Mouse (Mus musculus): ENCODE results near the gene Il20ra.
"Not testable (repeated sequence)": the region's sequence is repeated elsewhere in the genome, so short reads cannot be mapped to it uniquely, and the experiment has no call there.

Il20ra gene

DNA sequence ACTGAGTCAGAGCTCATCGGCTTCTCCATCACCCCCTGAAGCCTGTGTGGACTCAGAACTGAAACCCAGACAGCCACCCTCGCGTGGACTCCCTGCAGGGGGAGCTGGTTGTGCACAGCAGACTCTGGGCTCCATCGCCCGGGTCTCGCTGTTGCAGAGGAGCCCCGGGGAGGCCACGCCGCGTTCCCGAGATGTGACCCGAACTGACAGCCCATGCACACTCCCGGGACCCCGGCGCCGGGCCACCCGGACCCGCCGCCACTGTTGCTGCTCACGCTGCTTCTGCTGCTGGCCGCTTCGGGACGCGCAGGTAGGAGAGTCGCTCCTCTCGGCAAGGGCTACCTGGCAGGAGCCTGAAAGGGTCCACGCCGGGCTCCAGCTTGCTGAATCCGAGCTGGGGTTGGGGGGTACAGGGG is at the start of gene Il20ra:
Il20ra (plus strand) TSS at position 150 of the 416 bp plus-strand sequence.
- DNase-seq (ENCODE audit: low spot score): peak; percentile 18

DNA sequence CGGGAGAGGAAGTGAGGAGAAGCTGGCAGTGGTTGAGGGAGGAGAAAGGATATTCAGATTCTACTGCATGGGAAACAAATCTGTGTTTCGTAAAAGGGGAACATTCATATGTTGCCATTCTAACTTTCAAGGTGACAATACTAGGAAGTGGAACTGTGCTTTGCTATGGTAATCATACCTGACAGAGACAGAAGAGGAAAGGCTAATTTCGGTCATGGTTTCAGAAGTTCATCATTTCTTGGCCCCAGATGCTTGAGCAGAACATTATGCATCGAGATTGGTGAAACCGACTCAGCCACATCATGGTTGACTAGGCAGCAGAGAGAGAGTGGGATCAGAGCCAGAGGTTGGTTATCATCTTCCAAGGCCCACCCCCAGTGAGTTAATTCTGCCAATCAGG is 43.4 kb upstream of the Il20ra start:
- DNase-seq (ENCODE audit: low spot score): no peak

DNA sequence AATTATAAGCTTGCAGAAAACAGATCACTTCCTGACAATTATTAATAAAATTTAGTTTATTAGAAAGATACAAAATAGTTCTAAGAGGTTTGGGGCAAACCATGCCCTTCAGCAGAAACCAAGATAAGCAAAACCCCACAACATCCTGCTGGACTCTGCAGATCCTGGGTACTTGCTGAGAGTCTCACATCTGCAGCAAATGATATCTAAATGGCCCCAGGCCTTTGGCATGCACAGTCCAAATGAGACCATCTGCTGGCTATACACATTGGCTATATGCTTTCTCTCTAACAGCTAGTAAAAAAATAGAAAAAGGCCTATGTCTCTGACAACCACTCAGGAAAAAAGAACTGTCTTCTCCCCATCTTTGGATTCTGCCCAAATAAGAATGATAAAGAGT is 40.4 kb upstream of the Il20ra start:
- DNase-seq (ENCODE audit: low spot score): no peak

DNA sequence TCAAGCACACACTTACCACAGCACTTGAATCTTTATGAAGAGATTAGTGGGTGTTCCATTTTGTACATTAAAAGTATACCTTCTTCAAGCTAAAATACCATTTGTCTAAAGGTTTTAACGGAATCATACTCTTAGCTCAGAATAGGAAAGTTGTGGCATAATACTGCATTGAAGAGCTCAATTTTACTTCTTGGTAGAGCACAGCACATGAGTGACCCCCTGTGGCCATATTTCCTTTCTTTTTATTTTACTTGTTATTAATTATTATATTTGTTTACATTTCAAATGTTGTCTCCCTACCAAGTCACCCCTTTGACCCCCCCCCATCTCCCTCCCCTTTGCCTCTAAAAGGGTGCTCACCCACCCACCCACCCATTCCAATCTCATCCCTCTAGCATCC is 39.2 kb upstream of the Il20ra start:
- DNase-seq (ENCODE audit: low spot score): no peak

DNA sequence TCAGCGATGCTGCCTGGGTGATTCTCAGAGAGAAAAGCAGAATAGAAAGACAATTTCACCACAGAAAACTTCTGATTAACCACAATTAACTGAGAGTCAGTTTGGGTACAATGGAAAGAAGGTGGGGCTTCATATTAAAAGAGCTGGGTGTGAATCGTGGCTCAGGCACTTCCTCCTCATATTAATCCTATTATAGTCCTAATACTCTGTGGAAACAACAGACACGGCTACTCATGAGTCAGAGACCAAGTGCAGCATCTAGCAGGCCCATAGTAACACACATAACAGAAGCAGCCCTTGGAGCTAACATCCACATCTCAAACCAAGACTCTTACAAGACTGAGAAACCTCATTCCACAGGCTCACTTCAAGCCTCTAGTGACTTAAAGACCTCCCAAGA is 24.7 kb upstream of the Il20ra start:
- no peak for DNase-seq (ENCODE audit: low spot score)

DNA sequence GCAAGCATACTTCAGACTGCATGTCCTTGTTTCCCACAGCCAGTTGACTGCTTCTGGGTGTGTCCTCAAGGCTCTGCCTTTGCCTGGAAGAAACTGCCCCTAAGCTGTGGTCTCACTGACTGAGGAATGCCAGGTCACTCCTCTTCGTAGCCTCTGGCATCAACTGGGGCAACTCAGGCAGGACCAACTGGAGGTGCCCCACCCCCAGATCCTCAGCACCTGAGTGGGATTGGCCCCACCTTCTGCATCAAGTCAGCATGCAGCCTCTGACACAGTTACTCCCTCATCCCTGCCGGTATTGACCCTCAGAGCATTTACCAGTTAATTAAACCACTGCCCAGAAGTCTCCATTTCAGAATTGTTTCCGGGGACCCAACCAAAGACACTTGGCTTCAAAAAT is 21.1 kb upstream of the Il20ra start:
- no peak for DNase-seq (ENCODE audit: low spot score)

DNA sequence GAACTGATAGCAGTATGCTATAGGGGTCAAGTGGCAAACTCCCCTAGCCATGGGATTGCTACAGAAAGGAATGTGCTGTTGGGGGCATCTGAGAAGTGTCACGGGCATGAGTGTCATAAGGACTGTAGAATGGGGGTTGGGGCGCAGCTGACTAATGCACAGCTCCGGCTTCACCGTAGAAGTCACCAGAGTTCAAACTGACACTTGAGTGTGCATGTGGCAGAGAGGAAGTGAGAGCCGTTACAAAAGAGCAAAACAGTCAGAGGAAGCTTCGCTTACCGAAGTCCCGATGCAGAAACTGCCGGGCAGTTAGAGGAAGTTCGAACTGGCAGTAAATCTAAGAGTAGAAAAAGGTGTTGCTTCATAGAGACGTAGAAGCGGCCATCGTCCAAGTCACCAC is 20.6 kb upstream of the Il20ra start:
- DNase-seq (ENCODE audit: low spot score): peak; percentile 21

DNA sequence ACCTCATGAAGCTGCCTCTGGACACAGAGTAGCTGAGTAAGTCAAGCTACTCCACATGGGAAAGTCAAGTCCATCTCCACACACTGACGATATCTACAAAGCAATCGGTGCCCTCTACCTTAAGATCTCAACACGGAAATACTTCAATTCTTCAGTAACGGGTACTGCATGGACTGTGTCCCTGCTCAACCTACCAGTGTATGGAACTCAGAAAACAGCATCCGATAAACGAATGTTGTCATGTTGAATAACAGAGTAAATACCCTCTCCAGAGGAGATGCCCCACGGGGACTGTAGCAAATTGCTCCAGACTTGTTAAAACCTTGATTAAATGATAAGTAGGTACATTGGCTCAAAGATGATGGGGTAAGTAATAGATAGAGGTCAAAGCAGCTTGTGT is 20.0 kb upstream of the Il20ra start:
- no peak for DNase-seq (ENCODE audit: low spot score)

DNA sequence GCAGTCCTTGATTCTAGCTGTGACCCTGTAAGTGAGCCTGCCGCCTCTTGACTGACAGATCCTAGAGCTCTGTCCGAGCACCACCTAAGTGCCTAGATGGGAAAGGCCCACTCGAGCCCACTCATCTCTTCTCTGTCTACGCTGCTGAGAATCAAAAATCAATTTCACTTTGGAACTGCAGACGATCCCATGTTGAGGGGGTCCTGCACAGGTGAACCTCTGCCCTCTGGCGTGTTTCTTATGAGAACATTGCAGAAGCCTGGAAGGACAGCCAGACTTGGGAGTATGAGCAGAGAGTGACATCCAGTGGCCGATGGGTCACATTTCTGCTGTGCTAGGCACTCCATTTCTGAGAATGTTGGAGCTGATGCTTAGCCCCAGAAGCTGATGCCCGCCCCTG is 19.4 kb upstream of the Il20ra start:
- no peak for DNase-seq (ENCODE audit: low spot score)

DNA sequence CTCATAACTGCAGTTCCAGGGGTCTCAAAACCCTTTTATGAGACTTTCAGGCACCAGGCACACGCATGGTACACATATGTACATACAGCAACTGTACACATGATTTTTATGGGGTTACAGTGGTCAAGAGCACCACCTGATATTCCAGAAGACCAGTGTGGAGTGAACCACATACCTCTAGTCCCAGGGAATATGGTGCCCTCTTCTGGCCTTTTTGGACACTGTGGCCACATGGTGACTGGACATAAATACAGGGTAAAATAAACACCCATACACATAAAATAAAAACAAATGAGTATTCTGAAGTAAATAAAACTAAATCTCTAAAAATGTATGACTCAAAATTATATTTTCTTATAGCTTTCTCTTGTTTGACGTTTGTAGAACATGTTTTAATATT is 18.7 kb upstream of the Il20ra start:
- no peak for DNase-seq (ENCODE audit: low spot score)

DNA sequence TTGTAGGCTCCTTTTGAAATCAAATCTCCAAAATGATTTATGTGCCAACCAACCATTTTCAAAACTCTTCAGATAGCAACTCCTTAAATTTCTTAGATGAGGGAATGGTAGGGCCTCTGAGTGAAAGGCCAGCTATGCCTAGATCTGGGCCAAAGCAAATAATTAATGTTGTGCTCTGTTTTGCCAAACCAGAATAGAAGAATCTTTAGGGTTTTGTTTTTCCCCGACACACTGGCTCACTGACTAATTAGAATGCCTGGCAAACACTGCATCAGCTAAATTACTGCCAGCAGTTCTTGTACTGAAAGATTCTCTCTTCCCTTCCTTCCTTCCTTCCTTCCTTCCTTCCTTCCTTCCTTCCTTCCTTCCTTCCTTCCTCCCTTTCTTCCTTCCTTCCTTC is 13.0 kb upstream of the Il20ra start:
- no peak for DNase-seq (ENCODE audit: low spot score)

DNA sequence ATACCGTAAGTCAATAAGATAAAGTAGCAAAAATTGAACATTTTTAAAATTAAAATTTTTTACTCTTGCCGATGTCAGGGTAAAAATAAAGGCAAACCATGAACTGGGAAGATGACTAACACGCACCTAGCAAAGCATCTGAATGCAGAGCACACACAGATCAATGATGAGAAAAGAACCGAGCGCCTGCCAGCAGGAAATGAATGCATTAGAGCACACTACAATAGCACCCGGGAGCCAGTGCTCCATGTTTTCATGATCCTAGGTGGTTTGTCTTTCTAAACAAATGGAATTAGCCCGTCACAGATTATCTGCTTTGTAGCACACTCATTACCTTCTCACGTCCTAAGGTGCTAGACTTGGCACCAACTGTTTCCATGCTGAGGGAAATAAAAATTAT is 7.9 kb upstream of the Il20ra start:
- DNase-seq (ENCODE audit: low spot score): no peak

DNA sequence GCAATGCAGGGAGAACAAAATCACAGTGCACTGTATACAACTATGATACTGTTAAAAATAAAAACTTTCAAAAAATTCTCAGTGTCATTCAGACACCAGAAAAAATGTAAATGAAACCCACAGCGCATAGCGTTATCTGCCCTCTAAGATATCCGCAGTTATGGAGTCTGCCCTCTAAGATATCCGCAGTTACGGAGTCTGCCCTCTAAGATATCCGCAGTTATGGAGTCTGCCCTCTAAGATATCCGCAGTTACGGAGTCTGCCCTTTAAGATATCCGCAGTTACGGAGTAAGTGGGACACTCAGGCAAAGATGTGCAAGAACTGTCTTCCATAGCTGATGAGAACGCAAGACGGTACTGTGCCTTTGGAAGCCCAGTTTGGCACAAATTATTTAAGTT is 4.6 kb upstream of the Il20ra start:
- no peak for DNase-seq (ENCODE audit: low spot score)

DNA sequence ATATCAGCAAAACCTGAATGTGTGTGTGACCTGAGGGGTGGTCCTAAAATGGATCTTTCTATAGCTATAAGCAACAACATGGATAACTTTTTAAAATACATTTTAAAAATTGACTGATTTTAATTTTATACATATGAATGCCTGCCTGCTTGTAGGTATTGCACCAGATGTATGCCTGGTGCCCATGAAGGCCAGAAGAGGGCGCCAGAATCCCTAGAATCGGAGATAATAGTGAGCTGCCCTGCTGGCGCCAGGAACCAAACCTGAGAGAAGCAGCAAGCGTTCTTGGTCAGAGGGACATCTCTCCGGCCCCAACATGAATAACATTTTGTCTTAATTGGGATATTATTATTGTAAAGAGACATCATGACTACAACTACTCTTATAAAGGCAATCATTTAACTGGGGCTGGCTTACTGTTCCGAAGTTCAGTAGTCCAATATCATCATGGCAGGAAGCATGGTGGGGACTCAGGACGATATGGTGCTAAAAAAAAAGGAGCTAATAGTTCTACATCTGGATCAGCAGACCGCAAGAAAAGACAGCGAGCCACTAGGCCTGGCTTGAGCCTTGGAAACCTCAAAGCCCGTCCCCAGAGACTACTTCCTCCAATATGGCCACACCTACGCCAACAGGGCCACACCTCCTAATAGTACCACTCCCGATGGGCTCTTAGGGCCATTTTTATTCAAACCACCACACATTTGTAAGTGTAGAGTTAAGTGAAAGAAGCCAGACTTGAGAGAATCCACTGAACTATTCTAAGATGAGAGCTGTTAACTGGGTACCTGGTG is 3.9 kb upstream of the Il20ra start:
- DNase-seq (ENCODE audit: low spot score): no peak

DNA sequence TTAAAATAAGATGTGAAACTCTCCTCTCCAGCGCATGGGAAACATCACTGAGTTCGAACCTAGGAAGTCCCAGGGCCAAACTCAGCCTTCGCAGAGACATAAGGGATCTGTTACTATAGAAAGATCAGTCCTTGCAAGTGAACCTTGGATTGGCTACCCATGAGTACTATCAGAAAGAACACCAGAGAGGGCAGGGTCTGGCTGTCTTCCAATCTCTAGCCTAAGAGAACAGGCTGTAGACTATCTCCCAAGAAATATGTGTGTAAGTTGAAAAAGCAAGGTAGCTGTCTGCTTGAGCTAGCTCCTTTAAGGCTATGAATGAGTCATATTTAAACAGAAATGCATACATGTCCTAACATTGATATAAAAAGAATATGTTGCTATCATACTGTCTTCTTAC is 1.4 kb upstream of the Il20ra start:
- DNase-seq (ENCODE audit: low spot score): no peak

DNA sequence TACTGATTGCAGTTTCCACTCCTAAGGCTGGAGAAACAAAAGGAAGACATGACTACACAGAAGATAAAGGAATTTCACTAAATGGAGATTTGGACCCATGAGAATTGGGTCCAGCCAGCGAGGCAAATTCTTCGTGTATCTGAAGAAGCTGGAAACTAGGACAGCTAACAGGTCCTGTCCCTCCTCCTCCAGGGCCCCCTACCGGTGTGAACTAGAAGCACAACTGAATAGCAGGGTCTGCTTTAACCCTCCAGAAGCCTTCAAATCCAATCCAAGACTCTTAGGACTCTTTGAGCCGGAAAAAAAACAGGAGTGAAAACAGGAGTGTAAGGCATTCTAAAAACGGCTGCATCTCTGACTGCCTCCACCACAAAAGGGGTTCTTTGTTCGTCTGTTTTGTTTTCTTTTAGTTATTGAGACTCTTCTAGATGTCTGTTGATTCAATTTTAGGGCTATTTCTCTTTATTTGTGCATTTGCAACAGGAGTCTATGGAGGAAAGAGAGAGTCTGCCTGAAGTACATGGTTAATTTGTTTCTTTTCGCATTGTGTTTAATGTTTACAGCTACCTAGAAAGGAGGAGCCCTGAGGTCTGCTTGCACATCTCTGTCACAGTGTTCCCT is 709 bp upstream of the Il20ra start:
- no peak for DNase-seq (ENCODE audit: low spot score)

DNA sequence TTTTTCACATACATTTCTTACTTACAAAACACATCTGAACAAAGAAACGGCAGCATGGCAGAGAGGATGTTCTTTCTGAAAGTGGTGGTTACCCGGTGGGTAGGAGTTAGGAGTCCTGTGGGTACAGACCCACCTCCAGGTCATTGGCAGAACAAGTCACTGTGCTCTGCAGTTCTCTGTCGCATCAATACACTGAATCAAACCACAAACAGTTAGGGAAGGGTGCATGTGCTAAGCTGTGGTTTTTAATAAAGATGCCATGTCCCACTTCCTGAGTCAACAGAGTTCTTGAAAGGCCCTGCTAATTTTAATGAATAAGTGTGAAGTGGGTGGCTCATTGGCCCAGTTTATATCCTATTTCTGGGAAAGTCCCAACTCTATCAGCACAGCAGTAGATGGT is 6.3 kb downstream of the Il20ra start:
- no peak for DNase-seq (ENCODE audit: low spot score)

DNA sequence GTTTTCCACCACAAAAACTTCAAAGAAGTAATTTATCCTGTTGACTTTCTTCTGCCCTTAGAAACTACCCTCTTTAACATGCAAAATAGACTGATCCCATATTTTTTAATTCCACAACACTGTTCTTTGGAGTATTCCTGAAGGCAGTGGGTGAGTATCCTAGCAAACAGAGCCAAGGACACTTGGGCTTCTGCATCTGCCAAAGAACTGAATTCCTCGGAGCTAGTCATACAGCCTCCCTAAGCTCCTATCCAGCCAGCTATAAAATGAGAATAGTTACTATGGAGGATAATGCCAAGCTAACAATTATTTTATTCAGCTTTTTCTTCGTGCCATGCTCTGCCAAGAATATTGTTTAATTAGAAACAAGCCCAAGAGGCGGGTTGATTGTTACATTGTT is 9.9 kb downstream of the Il20ra start:
- no peak for DNase-seq (ENCODE audit: low spot score)

DNA sequence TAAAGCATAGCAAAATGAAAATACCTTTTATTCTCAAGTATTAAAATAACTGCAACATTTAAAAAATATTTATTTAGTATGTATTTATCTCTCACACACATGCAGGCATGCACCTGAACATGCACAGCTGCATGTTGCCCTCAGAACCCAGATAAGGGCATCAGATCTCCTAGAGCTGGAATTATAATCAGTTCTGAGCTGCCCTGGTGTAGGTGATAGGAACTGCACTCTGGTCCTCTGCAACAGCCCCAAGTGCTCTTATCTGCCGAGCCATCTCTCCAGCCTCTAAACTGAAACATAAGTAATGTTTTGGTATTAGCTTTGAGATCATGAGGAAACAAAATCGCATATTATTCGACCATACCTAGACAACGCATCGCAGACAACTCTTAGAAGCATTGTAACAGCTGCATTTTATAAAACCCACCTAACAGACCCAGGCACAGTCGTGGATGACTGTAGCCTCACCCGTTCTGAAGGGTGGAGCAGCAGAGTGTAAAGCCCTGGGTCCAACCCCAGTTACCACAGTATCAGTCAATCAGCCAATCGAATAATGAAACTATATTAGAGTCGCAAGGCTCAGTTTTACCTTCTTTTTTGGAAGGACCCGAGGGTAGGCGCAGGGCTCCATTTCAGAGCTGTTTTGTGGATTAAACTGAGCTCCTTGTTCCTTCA is 11.9 kb downstream of the Il20ra start:
- no peak for DNase-seq (ENCODE audit: low spot score)

DNA sequence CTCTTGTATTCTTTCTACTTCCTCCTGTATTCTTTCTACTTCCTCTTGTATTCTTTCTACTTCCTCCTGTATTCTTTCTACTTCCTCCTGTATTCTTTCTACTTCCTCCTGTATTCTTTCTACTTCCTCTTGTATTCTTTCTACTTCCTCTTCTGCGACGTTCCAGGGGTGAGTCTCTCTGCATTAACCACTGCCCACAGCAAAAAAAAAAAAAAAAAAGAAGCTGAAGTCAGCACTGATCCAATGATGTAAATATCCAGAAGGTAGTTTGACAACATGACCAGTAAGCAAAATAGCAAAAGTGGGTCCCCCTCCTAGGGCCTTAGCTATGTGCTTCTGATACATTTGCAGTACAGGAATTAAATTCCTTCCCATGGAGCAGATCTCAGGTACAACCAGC is 26.1 kb downstream of the Il20ra start:
- DNase-seq (ENCODE audit: low spot score): not testable (repeated sequence)

DNA sequence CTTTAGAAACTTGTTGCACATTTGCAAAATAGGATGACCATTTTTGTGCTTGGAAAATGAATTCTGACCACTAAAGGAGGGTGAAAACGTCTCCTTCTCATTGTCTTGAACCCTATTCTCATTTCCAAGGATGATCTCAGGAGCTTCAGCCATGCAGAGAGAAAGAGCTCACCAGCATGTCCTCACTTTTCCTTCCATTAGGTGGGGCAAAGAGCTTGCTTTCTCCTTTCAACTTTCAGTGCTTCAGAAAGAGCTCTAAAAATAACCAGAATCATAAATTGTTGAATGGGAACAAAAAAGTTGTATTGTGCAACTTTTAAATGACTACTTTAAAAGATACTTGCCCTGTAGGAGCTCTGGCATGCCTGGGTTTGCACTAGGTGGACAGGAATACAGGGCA is 33.3 kb downstream of the Il20ra start:
- DNase-seq (ENCODE audit: low spot score): no peak

DNA sequence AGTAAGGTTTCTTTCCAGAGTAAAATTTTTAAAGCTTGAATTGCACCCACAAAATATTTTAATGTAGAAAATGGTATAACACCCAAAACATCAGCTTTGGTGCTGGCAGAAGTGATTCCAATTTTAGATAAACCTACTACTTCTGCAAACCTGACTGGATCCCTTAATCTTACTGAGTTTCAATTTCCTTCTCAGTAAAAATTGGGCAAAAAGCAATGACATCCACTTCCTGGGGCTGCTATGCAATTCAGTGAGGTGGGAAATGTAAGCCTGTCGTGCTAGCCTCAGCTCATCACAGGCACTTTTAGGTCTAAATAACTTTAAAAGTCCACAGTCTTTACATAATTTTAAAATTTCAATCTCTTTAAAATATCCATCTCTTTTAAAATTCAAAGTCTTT is 33.8 kb downstream of the Il20ra start:
- DNase-seq (ENCODE audit: low spot score): no peak

DNA sequence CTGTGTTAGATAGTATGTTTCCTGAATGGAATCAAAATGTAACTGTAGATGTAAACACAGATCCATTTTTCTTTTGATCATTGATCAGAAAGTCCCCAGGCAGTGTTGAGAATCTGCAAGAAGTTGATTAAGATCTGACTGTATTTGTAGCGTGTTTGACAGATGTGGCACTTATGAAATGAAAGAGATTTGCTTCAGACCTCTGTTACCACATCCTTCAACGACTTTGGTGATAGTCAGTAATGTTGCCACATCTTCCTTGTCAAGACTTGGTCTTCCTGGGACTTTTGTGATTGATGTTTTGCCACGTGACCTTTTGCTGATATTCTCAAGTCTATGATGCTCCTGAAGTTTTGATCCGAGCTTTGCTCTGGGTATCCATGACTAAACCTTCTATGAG is 35.3 kb downstream of the Il20ra start:
- no peak for DNase-seq (ENCODE audit: low spot score)

DNA sequence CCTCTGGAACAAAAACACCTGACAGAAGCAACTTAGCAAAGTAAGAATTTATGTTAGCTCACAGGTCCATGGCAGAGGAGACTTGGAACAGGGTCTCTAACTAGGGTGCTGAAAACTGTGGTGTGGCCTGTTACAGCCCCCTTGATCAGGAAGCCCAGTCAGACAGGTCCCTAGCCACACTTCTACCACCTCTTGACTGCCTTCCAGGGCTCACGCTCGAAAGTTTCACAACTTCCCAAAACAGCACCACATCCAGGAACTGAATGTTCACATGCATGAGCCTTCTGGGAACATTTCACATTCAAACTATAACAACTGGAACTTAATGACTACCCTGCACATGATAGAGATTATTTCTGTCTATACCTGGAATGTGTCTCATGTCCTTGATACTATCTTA is 53.1 kb downstream of the Il20ra start:
- no peak for DNase-seq (ENCODE audit: low spot score)

Data from left cerebral cortex, adult 11 months (tissue).